Mouse (Mus musculus) hindbrain, embryonic 16.5 days (tissue): ENCODE measurements around the gene Klf16. TPM values are rescaled to one million over a fixed set of nuclear protein-coding genes. Genes with fewer than 3 reads are reported as not detected.

Experiments used
- ATAC-seq: fragments of 200-750 bp; cut with Nextera tagmentation; 2 replicates; pipeline ENCODE4 v1.8.0; 2017; ENCODE audit warnings: moderate TSS enrichment, moderate library complexity
- H3K27ac ChIP-seq: fragments of 300-500 bp; sonication (generic); 2 replicates; pipeline ENCODE4 v1.5.1; 2014; ENCODE audit warnings: low read depth, mild to moderate bottlenecking, control low read depth, low read length, moderate library complexity
- H3K27me3 ChIP-seq: fragments of 300-500 bp; sonication (generic); replicated peaks from 2 replicates; pipeline ENCODE4 v1.6.1; 2014; ENCODE audit warnings: low read length; ENCODE audit not compliant: control insufficient read depth, insufficient read depth
- H3K36me3 ChIP-seq: fragments of 300-500 bp; sonication (generic); 2 replicates; pipeline ENCODE4 v1.6.1; 2014; ENCODE audit warnings: mild to moderate bottlenecking, low read length, moderate library complexity, mixed read lengths; ENCODE audit not compliant: control insufficient read depth, insufficient read depth
- H3K4me1 ChIP-seq: fragments of 300-500 bp; sonication (generic); 2 replicates; pipeline ENCODE4 v1.6.1; 2014; ENCODE audit warnings: low read depth, low read length; ENCODE audit not compliant: control insufficient read depth, insufficient read depth
- H3K4me2 ChIP-seq: fragments of 300-500 bp; sonication (generic); 2 replicates; pipeline ENCODE4 v1.6.1; 2014; ENCODE audit warnings: mild to moderate bottlenecking, low read length, control low read depth, moderate library complexity
- H3K4me3 ChIP-seq: fragments of 300-500 bp; sonication (generic); 2 replicates; pipeline ENCODE4 v1.5.1; 2014; ENCODE audit warnings: mild to moderate bottlenecking, low read length, control low read depth, moderate library complexity
- H3K9ac ChIP-seq: fragments of 300-500 bp; sonication (generic); 2 replicates; pipeline ENCODE4 v1.6.1; 2014; ENCODE audit warnings: low read depth, mild to moderate bottlenecking, control low read depth, low read length, moderate library complexity
- H3K9me3 ChIP-seq: fragments of 300-500 bp; sonication (generic); 2 replicates; pipeline ENCODE4 v1.6.1; 2014; ENCODE audit warnings: mild to moderate bottlenecking, low read length, moderate library complexity; ENCODE audit not compliant: control insufficient read depth
- WGBS: fragments of 180-500 bp; shearing (Covaris S2); extraction: QIAGEN DNeasy Blood & Tissue Kit; methylation state at CpG from one replicate; pipeline ENCODE4 v1.1.7; 2014; 5-methylcytosine and 5-hydroxymethylcytosine counted together
- microRNA-seq: library from miRNA; unstranded; fragments of <30 nt; microRNA quantifications from one replicate; pipeline ENCODE4, GENCODE M21; 2017
- polyA plus RNA-seq: library from polyadenylated mRNA; unstranded; fragments of >200 nt; fragmentation: Nextera tagmentation; extraction: Ambion mirVana; gene quantifications from 2 replicates; pipeline ENCODE4 v1.2.1, GENCODE M21; 2015

The Klf16 gene
- polyA plus RNA-seq, 1 experiment from 2014 or later: 5.1 TPM

DNA sequence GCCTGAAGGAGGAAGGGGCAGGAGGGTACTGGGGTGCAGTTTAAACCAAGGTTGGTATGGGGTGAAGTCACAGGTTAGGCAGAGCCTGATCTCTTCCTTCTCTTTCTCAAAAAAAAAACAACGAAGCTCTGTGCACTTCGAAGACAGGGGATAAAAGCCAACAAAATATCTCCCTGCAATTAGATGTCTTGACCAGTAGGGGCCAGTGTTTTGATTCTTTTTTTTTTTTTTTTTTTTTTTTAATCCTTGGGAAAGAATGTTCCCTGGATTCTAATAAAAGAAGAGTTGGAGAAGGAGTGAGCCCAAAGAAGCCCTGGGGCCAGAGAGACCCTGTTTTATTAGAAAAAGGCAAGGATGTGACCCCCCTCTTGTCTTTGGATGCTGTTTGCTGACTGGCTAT is 57.8 kb downstream of the Klf16 start:
- 0 out of 2 replicates have a peak, but pooled peaks cover 2% of the 10 kb centered on the region for H3K4me1 ChIP-seq
- H3K27ac ChIP-seq: no peak overlapping the region
- H3K27me3 ChIP-seq: 0 out of 2 replicates have a peak, but pooled peaks cover 2% of the 10 kb centered on the region
- WGBS: 73% methylated on average over 2 of the region's 2 CpGs
- no peak for ATAC-seq
- H3K36me3 ChIP-seq: no peaks in the 10 kb centered on the region
- H3K9ac ChIP-seq: no peak overlapping the region
- no peak overlapping the region for H3K4me2 ChIP-seq
- H3K9me3 ChIP-seq: no peaks in the 10 kb centered on the region
- H3K4me3 ChIP-seq: no peak overlapping the region

Small RNA genes lying within 50 kb of the gene (microRNA-seq; reads per million reads assigned to microRNA genes)
- not detected for gene Mir6912

Other genes starting within 250 kb of the Klf16 start
- gene Pcsk4, start 247.8 kb downstream of the Klf16 start, polyA plus RNA-seq: 8.1 and 8.5 TPM in 2 replicates
- 7.5 and 7.6 TPM in 2 replicates for gene Reep6, start 247.4 kb downstream of the Klf16 start, polyA plus RNA-seq
- 1.1 and 1.8 TPM in 2 replicates for gene Adamtsl5, start 228.9 kb downstream of the Klf16 start, polyA plus RNA-seq
- 9.3 and 11.0 TPM in 2 replicates for gene Plk5, start 220.9 kb downstream of the Klf16 start, polyA plus RNA-seq
- gene Mex3d, start 189.7 kb downstream of the Klf16 start, polyA plus RNA-seq: 9.1 and 9.2 TPM in 2 replicates
- 196 and 207 TPM in 2 replicates for gene Mbd3, start 177.8 kb downstream of the Klf16 start, polyA plus RNA-seq
- gene Uqcr11, start 170.5 kb downstream of the Klf16 start, polyA plus RNA-seq: 704 and 759 TPM in 2 replicates
- 32.5 and 45.3 TPM in 2 replicates for gene Tcf3, start 143.7 kb downstream of the Klf16 start, polyA plus RNA-seq
- 1.2 and 1.3 TPM in 2 replicates for gene Onecut3, start 82.5 kb downstream of the Klf16 start, polyA plus RNA-seq
- 1.5 and 1.6 TPM in 2 replicates for gene Atp8b3, start 38.2 kb downstream of the Klf16 start, polyA plus RNA-seq
- 25.8 and 26.5 TPM in 2 replicates for gene Rexo1, start 15.8 kb downstream of the Klf16 start, polyA plus RNA-seq
- 127 and 130 TPM in 2 replicates for gene Abhd17a, start 13.0 kb upstream of the Klf16 start, polyA plus RNA-seq
- gene Scamp4, start 25.6 kb upstream of the Klf16 start, polyA plus RNA-seq: 73.6 and 80.8 TPM in 2 replicates
- gene Adat3, start 25.6 kb upstream of the Klf16 start, polyA plus RNA-seq: 5.2 and 6.4 TPM in 2 replicates
- 2.3 and 3.1 TPM in 2 replicates for gene Gm49322, start 28.7 kb upstream of the Klf16 start, polyA plus RNA-seq
- 24.9 and 77.7 TPM in 2 replicates for gene Csnk1g2, start 45.5 kb upstream of the Klf16 start, polyA plus RNA-seq
- gene Btbd2, start 79.8 kb upstream of the Klf16 start, polyA plus RNA-seq: 21.2 and 83.2 TPM in 2 replicates
- gene Mknk2, start 100.8 kb upstream of the Klf16 start, polyA plus RNA-seq: 35.6 and 55.7 TPM in 2 replicates
- 56.9 and 59.5 TPM in 2 replicates for gene Mob3a, start 124.7 kb upstream of the Klf16 start, polyA plus RNA-seq
- 43.7 and 50.4 TPM in 2 replicates for gene Izumo4, start 124.9 kb upstream of the Klf16 start, polyA plus RNA-seq
- 102 and 105 TPM in 2 replicates for gene Ap3d1, start 164.9 kb upstream of the Klf16 start, polyA plus RNA-seq
- gene Dot1l, start 177.9 kb upstream of the Klf16 start, polyA plus RNA-seq: 13.2 and 16.9 TPM in 2 replicates
- gene Sf3a2, start 220.9 kb upstream of the Klf16 start, polyA plus RNA-seq: 44.7 and 59.9 TPM in 2 replicates
- gene Plekhj1, start 221.3 kb upstream of the Klf16 start, polyA plus RNA-seq: 129 and 140 TPM in 2 replicates
- not detected in 2 replicates for gene Amh, start 227.9 kb upstream of the Klf16 start, polyA plus RNA-seq
- gene Jsrp1, start 236.2 kb upstream of the Klf16 start, polyA plus RNA-seq: 1.1 and 1.2 TPM in 2 replicates
- 1,272 and 1,293 TPM in 2 replicates for gene Oaz1, start 249.3 kb upstream of the Klf16 start, polyA plus RNA-seq